Mouse (Mus musculus): ENCODE data around the gene Pate2.
A peak's percentile ranks its signal among the peaks of the same experiment; 100 is the strongest.
"Not testable (repeated sequence)": the region's sequence is repeated elsewhere in the genome, so short reads cannot be mapped to it uniquely, and the experiment has no call there.

Pate2 gene

GRCm38 (mm10) chr9:35556494-35557102 lies 13.5 kb upstream of the Pate2 start:
- no peak for DNase-seq (ENCODE audit: extremely low spot score, low read depth, low spot score)

GRCm38 (mm10) chr9:35558257-35559008 lies 11.7 kb upstream of the Pate2 start, which contains the start of the genes Ddx25 and Pus3:
Gene Ddx25 (minus strand): TSS chr9:35558528.
Gene Pus3 (plus strand): TSS chr9:35558595.
- DNase-seq (ENCODE audit: extremely low spot score, low read depth, low spot score) = no peak

- peak; percentile 88 for DNase-seq (ENCODE audit: extremely low spot score, low read depth, low spot score)
Measured at GRCm38 (mm10) chr9:35559009-35559890, 10.8 kb upstream of the Pate2 start.

- no peak for DNase-seq (ENCODE audit: extremely low spot score, low read depth, low spot score)
Measured at GRCm38 (mm10) chr9:35561076-35561475, 9.0 kb upstream of the Pate2 start.

GRCm38 (mm10) chr9:35561583-35561982 lies 8.5 kb upstream of the Pate2 start:
- no peak for DNase-seq (ENCODE audit: extremely low spot score, low read depth, low spot score)

GRCm38 (mm10) chr9:35564536-35565240 lies 5.4 kb upstream of the Pate2 start:
- DNase-seq (ENCODE audit: extremely low spot score, low read depth, low spot score) = no peak

GRCm38 (mm10) chr9:35567995-35568394 lies 2.1 kb upstream of the Pate2 start:
- no peak for DNase-seq (ENCODE audit: extremely low spot score, low read depth, low spot score)

- no peak for DNase-seq (ENCODE audit: extremely low spot score, low read depth, low spot score)
Measured at GRCm38 (mm10) chr9:35570663-35571062, 579 bp downstream of the Pate2 start.

- DNase-seq (ENCODE audit: extremely low spot score, low read depth, low spot score) = no peak
Measured at GRCm38 (mm10) chr9:35574416-35574815, 4.3 kb downstream of the Pate2 start.

GRCm38 (mm10) chr9:35587674-35588073 lies 17.6 kb downstream of the Pate2 start:
- no peak for DNase-seq (ENCODE audit: extremely low spot score, low read depth, low spot score)

- no peak for DNase-seq (ENCODE audit: extremely low spot score, low read depth, low spot score)
Measured at GRCm38 (mm10) chr9:35592903-35593302, 22.8 kb downstream of the Pate2 start.

GRCm38 (mm10) chr9:35607647-35608405 lies 37.7 kb downstream of the Pate2 start:
- no peak for DNase-seq (ENCODE audit: extremely low spot score, low read depth, low spot score)

- DNase-seq (ENCODE audit: extremely low spot score, low read depth, low spot score) = no peak
Measured at GRCm38 (mm10) chr9:35611841-35612240, 41.8 kb downstream of the Pate2 start, which contains the start of gene Pate4. Gene Pate4 (minus strand): TSS chr9:35611941.

GRCm38 (mm10) chr9:35614005-35614404 lies 43.9 kb downstream of the Pate2 start:
- DNase-seq (ENCODE audit: extremely low spot score, low read depth, low spot score) = peak; percentile 5

- not testable (repeated sequence) for DNase-seq (ENCODE audit: extremely low spot score, low read depth, low spot score)
Measured at GRCm38 (mm10) chr9:35616784-35617183, 46.7 kb downstream of the Pate2 start.

GRCm38 (mm10) chr9:35632981-35633380 lies 62.9 kb downstream of the Pate2 start:
- no peak for DNase-seq (ENCODE audit: extremely low spot score, low read depth, low spot score)

GRCm38 (mm10) chr9:35648102-35648501 lies 78.0 kb downstream of the Pate2 start, which contains the start of gene Pate3:
Gene Pate3 (minus strand): TSS chr9:35648202.
- no peak for DNase-seq (ENCODE audit: extremely low spot score, low read depth, low spot score)

- DNase-seq (ENCODE audit: extremely low spot score, low read depth, low spot score) = no peak
Measured at GRCm38 (mm10) chr9:35673557-35673956, 103.5 kb downstream of the Pate2 start.

- no peak for DNase-seq (ENCODE audit: extremely low spot score, low read depth, low spot score)
Measured at GRCm38 (mm10) chr9:35687013-35687412, 116.9 kb downstream of the Pate2 start, which contains the start of gene Pate1. Gene Pate1 (minus strand): TSS chr9:35687390.

- DNase-seq (ENCODE audit: extremely low spot score, low read depth, low spot score) = no peak
Measured at GRCm38 (mm10) chr9:35691924-35692323, 121.8 kb downstream of the Pate2 start.
